Mouse (Mus musculus): ENCODE data around the gene Fsd2.

The Fsd2 gene

GRCm38 (mm10) chr7:81540999-81541398 is 25.7 kb downstream of the Fsd2 start:
- no peak for DNase-seq

DNA sequence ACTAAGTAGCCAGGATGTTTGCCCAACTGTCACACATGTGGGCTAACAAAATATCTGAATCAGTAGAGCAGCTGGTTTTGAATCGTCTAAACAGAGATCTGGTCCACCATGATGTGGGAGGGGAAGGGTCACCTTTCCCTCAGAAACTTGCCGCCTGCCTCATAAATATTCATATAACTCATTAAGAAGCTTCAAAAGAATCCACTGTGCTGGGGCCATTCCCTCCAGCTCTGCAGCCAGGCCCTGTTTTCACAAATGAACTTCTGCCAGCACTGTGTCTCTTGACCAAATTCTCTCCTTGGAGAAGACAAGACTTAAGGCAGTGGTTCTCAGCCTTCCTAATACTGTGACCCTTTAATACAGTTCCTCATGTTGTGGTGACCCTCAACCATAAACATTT is 27.2 kb downstream of the Fsd2 start:
- no peak for DNase-seq

DNA sequence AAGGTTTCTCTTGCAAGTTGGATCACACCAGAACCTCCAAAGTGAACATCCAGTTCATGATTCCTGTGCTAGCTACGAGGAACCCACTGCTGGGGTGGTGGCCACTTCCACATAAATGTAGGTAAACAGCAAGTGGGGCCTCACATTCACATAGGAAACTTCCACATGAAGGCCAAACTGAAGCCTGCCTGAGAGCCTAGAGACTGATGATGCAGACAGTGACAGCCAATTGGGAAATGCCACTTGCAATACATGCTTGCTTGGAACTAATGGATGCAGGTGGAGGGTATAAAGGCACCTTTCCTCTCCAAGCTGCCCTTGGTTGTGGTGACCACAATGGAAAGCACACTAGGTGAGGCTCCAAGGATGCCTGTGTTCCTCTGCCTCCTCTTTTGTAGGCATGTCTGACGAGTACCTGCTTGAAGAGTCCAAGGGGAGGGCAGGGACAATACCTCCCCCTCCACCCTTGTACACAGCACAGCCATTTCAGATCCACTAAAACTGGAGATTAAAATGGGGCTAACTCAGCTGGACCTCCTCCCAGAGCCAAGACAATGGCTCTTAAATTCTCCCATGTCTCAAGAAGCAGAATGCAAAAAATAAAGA is 28.6 kb downstream of the Fsd2 start:
- peak in 1 of 2 experiments; percentile 28 for DNase-seq

DNA sequence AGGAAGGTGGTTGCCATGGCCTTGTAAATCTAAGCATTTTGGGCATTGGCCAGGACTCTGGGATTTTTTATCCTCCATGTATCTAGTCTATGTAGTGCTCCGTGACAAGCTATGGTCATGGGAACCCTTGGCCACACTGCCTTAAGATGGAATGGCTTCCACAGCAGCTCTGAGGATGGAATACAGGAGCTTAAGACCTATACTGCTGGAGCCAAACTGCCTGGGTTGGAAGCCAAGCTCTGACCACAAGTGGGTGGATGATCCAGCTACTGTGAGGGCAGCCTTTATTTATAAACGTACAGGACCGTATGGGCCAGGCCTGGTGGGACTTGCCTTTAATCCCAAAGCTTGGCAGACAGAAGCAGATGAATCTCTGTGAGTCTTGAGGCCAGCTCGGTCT is 30.3 kb downstream of the Fsd2 start:
- no peak for DNase-seq

DNA sequence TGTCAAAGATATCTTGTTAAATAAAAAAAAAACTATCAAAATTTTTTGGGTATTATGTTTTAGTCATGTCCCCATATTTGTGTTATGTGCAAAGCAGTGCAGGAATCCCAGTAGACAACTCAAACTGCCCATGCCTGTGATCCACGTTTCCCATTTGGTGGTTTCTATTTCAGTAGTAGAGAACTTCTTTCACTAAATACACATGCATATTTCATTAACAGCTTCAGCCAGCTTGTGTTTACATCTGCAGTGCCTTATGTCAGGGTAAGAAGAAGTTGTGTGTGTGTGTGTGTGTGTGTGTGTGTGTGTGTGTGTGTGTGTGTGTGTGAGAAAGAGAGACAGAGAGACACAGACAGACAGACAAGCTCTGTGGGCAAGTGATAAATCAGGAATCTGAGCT is 35.3 kb downstream of the Fsd2 start:
- DNase-seq, result no peak

DNA sequence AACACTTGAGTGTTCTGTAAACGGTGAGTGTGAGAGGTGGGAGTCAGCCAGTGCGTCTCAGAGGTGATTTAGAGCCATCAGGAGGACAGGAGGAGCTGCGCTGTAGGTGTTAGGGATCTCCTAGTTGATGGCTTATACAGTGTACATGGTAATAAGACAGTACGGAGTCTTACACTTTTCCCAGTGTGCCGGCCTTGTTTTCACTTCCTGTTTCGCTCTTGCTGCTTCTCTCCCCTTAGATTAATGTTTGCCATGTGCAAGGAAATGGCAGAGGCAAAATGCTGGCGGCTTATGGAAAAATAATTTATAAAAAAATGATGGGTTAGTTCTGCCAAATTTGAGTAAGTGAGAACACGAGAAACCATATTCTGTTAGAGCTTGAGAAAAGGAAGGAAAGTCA is 37.8 kb downstream of the Fsd2 start:
- DNase-seq, result no peak

- no peak for DNase-seq
Observed at GRCm38 (mm10) chr7:81523663-81524017, 43.1 kb downstream of the Fsd2 start.

DNA sequence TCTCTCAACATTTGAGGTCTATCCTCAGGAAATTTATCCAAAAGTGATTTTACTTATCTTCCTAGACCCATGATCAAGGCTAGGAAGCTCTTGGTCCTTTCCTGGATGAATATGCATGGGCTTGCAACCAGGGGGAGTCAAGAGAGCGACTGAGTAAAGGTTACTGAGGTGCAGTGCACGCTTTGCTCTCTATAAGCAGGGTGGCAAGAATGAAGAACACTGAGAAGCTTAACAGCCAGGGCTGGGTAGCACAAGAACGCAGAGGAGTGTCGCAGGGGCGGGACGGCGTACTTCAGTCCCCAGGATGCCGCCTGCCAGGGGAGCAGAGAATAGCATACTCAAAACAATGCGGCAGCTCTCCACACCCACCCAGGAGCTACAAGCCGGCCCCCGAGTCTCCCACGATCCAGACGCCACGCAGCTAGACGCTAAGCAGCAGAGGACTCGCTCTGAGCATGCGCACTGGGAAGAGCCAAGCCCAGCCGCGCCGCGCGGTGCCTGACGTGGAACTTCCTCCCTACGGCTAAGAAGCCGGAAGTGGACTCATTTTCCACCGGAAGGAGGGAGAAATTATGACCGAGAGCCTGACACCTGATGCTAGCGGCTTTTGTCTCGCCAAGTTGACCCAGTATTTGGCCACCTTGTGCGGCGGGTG is 43.6 kb downstream of the Fsd2 start:
- peak; percentile 90 to 94 for DNase-seq

DNA sequence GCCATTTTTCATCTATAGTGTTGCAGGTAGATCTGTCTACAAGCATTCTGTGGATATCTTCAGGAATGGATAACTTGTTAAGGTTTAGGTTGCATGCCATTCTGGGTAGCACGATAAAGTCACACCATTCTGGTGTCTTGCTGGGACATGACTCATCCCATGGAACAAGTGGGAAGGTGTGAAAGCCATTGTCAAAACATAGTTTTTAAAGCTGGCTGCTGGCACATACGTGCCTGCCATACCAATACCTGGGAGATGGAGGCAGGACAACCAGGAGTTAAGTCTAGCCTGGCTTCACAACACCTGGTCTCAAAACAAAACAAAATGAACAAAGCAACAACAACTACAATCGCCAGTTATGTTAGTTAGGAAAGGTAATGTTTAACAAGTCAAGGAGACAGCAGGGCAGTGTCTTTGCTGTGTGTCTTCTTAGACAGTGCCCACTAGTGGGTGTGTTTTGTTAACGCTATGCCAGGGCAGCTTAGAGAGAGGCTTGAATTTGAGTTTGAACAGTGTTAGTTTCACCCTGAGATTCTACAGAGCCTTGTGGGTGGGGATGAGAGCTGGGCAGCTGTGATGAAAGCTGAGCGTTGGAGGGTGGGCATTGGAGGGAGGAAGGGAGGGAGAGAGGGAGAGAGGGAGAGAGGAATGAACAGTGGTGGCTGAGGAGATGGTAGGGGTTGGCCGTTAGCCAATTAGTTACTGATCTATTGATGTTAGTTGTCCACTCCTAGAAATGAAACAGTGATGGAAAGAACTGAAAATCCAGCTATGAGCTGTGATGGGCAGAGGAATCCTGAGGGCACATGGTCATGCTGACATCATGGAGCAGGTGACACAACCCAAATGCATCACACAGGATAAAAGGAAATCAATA is 50.4 kb downstream of the Fsd2 start:
- no peak for DNase-seq

DNA sequence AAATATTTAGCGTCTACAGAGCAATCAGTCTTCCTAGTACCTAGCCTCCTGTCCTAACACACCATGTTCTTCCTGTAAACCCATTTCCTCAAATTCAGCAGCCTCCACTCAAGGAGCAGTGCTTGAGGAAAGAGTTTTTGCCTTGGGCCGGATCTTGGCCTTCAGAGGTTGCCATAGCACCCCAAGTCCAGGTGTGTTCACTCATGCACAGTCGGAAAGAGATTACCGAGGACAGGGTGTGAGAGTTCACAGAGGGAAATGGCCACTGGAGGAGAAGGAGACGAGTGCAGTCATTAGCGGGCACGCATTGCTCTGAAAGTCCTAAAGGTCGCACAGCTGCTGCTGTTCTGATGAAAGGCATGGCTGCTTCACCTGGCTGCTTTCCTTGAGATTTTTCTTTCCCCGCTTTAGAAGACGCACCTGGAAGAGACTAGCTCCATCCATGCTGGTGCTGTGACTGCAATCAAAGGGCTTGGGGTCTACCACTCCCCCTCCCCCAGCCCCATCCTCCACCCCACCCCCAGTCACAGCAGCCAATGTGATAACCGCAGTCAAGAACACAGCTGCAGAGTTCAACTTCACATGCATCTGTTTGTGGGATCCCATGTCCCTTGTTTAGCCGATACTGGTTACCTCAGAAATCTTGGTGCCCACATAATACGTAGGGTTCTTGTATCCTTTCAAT is 51.7 kb downstream of the Fsd2 start:
- no peak for DNase-seq

GRCm38 (mm10) chr7:81501050-81501449 is 65.7 kb downstream of the Fsd2 start:
- no peak for DNase-seq

DNA sequence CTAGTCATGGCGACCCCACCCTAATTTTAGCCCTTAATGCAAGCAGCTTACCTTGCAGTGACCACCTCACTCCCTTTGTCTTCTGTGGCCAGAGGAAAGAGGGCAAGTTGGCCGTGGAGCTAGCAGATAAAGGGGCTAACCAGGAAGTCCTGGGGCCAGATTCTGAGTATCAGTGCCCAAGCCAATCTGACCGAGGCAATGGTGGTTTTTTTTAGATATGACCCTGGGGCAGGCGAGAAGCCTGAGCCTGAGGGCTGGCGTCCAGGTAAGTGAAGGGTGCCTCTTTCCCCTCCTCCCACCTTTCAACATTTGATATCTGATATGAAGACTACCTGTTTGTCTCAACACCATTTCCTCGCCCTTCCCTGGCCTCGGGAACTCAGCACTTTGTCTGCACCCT is 68.6 kb downstream of the Fsd2 start, which contains the start of gene BC048679:
Gene BC048679 (minus strand): TSS at position 101 of the 400 bp plus-strand sequence.
- DNase-seq, result no peak

- no peak for DNase-seq
Observed at GRCm38 (mm10) chr7:81497171-81497570, 69.6 kb downstream of the Fsd2 start.

DNA sequence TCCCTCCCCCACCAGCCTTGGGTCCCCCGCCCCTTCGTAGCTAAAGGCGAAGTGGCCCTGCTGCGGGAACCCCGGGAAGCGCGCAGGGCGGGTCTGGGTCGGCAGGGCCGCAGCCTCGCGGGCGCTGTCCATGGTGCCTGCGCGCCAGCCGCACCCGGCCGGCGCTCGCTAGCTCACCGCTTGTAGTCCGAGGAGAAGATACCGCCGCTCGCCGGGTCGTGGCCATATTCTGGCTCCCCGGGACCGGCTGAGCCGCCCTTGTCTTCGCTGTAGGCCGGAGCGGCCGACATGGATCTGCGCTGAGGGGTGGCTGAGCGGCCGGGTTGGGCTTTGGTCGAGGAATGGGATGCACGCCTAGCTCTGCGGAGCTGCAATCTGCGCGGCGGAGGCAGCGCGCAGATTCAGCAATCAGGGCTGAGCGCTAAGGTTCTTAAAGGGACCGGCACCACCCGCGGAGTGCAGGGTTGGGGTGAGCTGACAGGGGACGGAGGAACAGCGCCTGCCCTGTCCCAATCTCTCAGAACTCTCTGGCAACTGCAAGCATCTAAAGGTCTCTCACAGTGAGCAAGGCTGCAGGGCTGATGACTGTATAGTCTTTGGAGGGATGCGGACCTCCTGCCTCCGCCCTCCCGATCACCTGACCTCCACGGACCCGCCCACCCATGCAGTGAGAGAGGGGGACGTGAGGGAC is 73.3 kb downstream of the Fsd2 start, which contains the start of gene Ap3b2:
Gene Ap3b2 (minus strand): TSS at position 595 of the 691 bp plus-strand sequence.
- peak; percentile 88 to 92 for DNase-seq

GRCm38 (mm10) chr7:81492628-81493027 is 74.1 kb downstream of the Fsd2 start:
- peak in 1 of 2 experiments; percentile 24 for DNase-seq

- DNase-seq, result no peak
Observed at GRCm38 (mm10) chr7:81489649-81490048, 77.1 kb downstream of the Fsd2 start.
